Mouse (Mus musculus) limb, embryonic 11.5 days (tissue): ENCODE data around the gene Dtnbp1. TPM values are rescaled to one million over a fixed set of nuclear protein-coding genes. Genes with fewer than 3 reads are reported as not detected.

Experiments used
- ATAC-seq: fragments of 200-750 bp; cut with Nextera tagmentation; 2 replicates; pipeline ENCODE4 v1.8.0; 2017; ENCODE audit warnings: low read depth; ENCODE audit not compliant: insufficient number of reproducible peaks, low FRiP score, low TSS enrichment
- DNase-seq: peaks from one replicate; pipeline ENCODE4 v3.0.0-alpha.2; 2015; ENCODE audit warnings: low spot score
- H3K27ac ChIP-seq: fragments of 300-500 bp; sonication (generic); replicated peaks from 2 replicates; pipeline ENCODE4 v1.5.1; 2014; ENCODE audit warnings: low read depth, mild to moderate bottlenecking, low read length
- H3K27me3 ChIP-seq: fragments of 300-500 bp; sonication (generic); 2 replicates; pipeline ENCODE4 v1.6.1; 2014; ENCODE audit warnings: mild to moderate bottlenecking, low read length, mixed read lengths; ENCODE audit not compliant: control insufficient read depth, insufficient read depth
- H3K36me3 ChIP-seq: fragments of 300-500 bp; sonication (generic); 2 replicates; pipeline ENCODE4 v1.6.1; 2014; ENCODE audit warnings: mild to moderate bottlenecking, low read length, moderate library complexity, mixed read lengths; ENCODE audit not compliant: control insufficient read depth, insufficient read depth
- H3K4me1 ChIP-seq: fragments of 300-500 bp; sonication (generic); 2 replicates; pipeline ENCODE4 v1.6.1; 2014; ENCODE audit warnings: low read length, mixed read lengths; ENCODE audit not compliant: control insufficient read depth, insufficient read depth
- H3K4me2 ChIP-seq: fragments of 300-500 bp; sonication (generic); 2 replicates; pipeline ENCODE4 v1.6.1; 2014; ENCODE audit warnings: low read depth, mild to moderate bottlenecking, moderate library complexity; ENCODE audit not compliant: severe bottlenecking
- H3K4me3 ChIP-seq: fragments of 300-500 bp; sonication (generic); 2 replicates; pipeline ENCODE4 v1.5.1; 2014; ENCODE audit warnings: low read depth, low read length
- H3K9ac ChIP-seq: fragments of 300-500 bp; sonication (generic); 2 replicates; pipeline ENCODE4 v1.6.1; 2014; ENCODE audit warnings: mild to moderate bottlenecking, low read length
- H3K9me3 ChIP-seq: fragments of 300-500 bp; sonication (generic); 2 replicates; pipeline ENCODE4 v1.6.1; 2016; ENCODE audit warnings: low read length; ENCODE audit not compliant: control insufficient read depth
- WGBS: fragments of 180-500 bp; shearing (Covaris S2); extraction: QIAGEN DNeasy Blood & Tissue Kit; methylation state at CpG from one replicate; pipeline ENCODE4 v1.1.7; 2014; 5-methylcytosine and 5-hydroxymethylcytosine counted together
- polyA plus RNA-seq: library from polyadenylated mRNA; unstranded; fragments of >200 nt; fragmentation: Nextera tagmentation; extraction: Ambion mirVana; gene quantifications from 2 replicates; pipeline ENCODE4 v1.2.1, GENCODE M21; 2014

The Dtnbp1 gene
- 75.3 and 83.3 TPM in 2 replicates for polyA plus RNA-seq

GRCm38 (mm10) chr13:45001911-45002615 is at the start of gene Dtnbp1:
Gene Dtnbp1, minus strand, starts transcription at chr13:45002147.
- DNase-seq (peak; percentile 80), ATAC-seq (peak; percentile 84; the same call in 1 of the 2 replicates)
- H3K9ac ChIP-seq = peak within 1 kb of the TSS; percentile 87
- peak within 1 kb of the TSS; percentile 95 for H3K4me3 ChIP-seq
- 1% methylated on average over 39 of the region's 68 CpGs for WGBS
- no peaks in the 10 kb centered on the region for H3K36me3 ChIP-seq
- H3K27me3 ChIP-seq = no peaks in the 10 kb centered on the region
- H3K27ac ChIP-seq = no peak within 1 kb of the TSS; the same call in 1 of the 2 replicates
- H3K4me2 ChIP-seq = peak within 1 kb of the TSS; percentile 53
- H3K4me1 ChIP-seq = peaks cover 2% of the 10 kb centered on the region; the same call in 1 of the 2 replicates
- H3K9me3 ChIP-seq = no peaks in the 10 kb centered on the region

GRCm38 (mm10) chr13:45049261-45050020 is 47.5 kb upstream of the Dtnbp1 start:
- no peak overlapping the region for H3K27ac ChIP-seq
- H3K4me3 ChIP-seq = no peak overlapping the region
- no peaks in the 10 kb centered on the region for H3K27me3 ChIP-seq
- no peaks in the 10 kb centered on the region for H3K4me1 ChIP-seq
- WGBS = 89% methylated on average over 7 of the region's 7 CpGs
- H3K9me3 ChIP-seq = no peaks in the 10 kb centered on the region
- no peak overlapping the region for H3K4me2 ChIP-seq
- no peaks in the 10 kb centered on the region for H3K36me3 ChIP-seq
- DNase-seq (no peak), ATAC-seq (no peak)
- no peak overlapping the region for H3K9ac ChIP-seq

GRCm38 (mm10) chr13:45043466-45043865 is 41.5 kb upstream of the Dtnbp1 start:
- no peaks in the 10 kb centered on the region for H3K4me1 ChIP-seq
- no peaks in the 10 kb centered on the region for H3K36me3 ChIP-seq
- no peak overlapping the region for H3K27ac ChIP-seq
- H3K4me2 ChIP-seq = no peak overlapping the region
- no peak for ATAC-seq
- H3K9ac ChIP-seq = no peak overlapping the region
- no peak overlapping the region for H3K4me3 ChIP-seq
- WGBS = 43% methylated on average over 3 of the region's 3 CpGs
- H3K9me3 ChIP-seq = no peaks in the 10 kb centered on the region
- no peaks in the 10 kb centered on the region for H3K27me3 ChIP-seq
- no peak for DNase-seq

- Histone ChIP-seq H3K9ac (no peak overlapping the region), H3K9me3 (no peaks in the 10 kb centered on the region), H3K4me2 (no peak overlapping the region), H3K27ac (no peak overlapping the region), H3K27me3 (no peaks in the 10 kb centered on the region), H3K4me3 (no peak overlapping the region), H3K36me3 (no peaks in the 10 kb centered on the region), H3K4me1 (peaks cover 6% of the 10 kb centered on the region)
- no peak for DNase-seq
- no peak for ATAC-seq
- WGBS = 77% methylated on average over 7 of the region's 7 CpGs
Observed at GRCm38 (mm10) chr13:45040741-45041140, 38.8 kb upstream of the Dtnbp1 start.

- H3K27me3 ChIP-seq = no peaks in the 10 kb centered on the region
- DNase-seq (no peak), ATAC-seq (no peak)
- WGBS = 77% methylated on average over 4 of the region's 4 CpGs
- no peak overlapping the region for H3K4me2 ChIP-seq
- H3K27ac ChIP-seq = no peak overlapping the region
- H3K9me3 ChIP-seq = no peaks in the 10 kb centered on the region
- H3K4me3 ChIP-seq = no peak overlapping the region
- no peak overlapping the region for H3K9ac ChIP-seq
- H3K4me1 ChIP-seq = peaks cover 9% of the 10 kb centered on the region
- no peaks in the 10 kb centered on the region for H3K36me3 ChIP-seq
Observed at GRCm38 (mm10) chr13:45040195-45040594, 38.2 kb upstream of the Dtnbp1 start.

- Histone ChIP-seq H3K9me3 (no peaks in the 10 kb centered on the region), H3K4me1 (peaks cover 13% of the 10 kb centered on the region), H3K9ac (no peak overlapping the region), H3K27me3 (no peaks in the 10 kb centered on the region), H3K27ac (no peak overlapping the region), H3K36me3 (no peaks in the 10 kb centered on the region), H3K4me2 (no peak overlapping the region), H3K4me3 (no peak overlapping the region)
- no peak for ATAC-seq
- 54% methylated on average over 4 of the region's 4 CpGs for WGBS
- DNase-seq = peak; percentile 49
Observed at GRCm38 (mm10) chr13:45036417-45036816, 34.5 kb upstream of the Dtnbp1 start.

GRCm38 (mm10) chr13:45034759-45035158 is 32.8 kb upstream of the Dtnbp1 start:
- Histone ChIP-seq H3K4me2 (no peak overlapping the region), H3K4me1 (peaks cover 13% of the 10 kb centered on the region), H3K27me3 (no peaks in the 10 kb centered on the region), H3K36me3 (no peaks in the 10 kb centered on the region), H3K9ac (no peak overlapping the region), H3K4me3 (no peak overlapping the region), H3K27ac (no peak overlapping the region), H3K9me3 (no peaks in the 10 kb centered on the region)
- no peak for ATAC-seq
- DNase-seq = peak; percentile 43
- WGBS = 7% methylated on average over 7 of the region's 7 CpGs

GRCm38 (mm10) chr13:45033360-45033759 is 31.4 kb upstream of the Dtnbp1 start:
- DNase-seq (peak; percentile 35), ATAC-seq (no peak)
- Histone ChIP-seq H3K4me1 (peaks cover 13% of the 10 kb centered on the region), H3K27ac (0 out of 2 replicates have a peak overlapping the region, but pooled peaks have one; percentile 10), H3K36me3 (no peaks in the 10 kb centered on the region), H3K9me3 (no peaks in the 10 kb centered on the region), H3K4me3 (no peak overlapping the region), H3K27me3 (no peaks in the 10 kb centered on the region), H3K4me2 (no peak overlapping the region), H3K9ac (no peak overlapping the region)
- WGBS = 66% methylated on average over 10 of the region's 10 CpGs
